Mouse (Mus musculus) liver (tissue): ENCODE measurements around the gene Tbc1d14.

Experiments
- DNase-seq: peaks from one replicate; pipeline ENCODE4 v3.0.0-alpha.2; 2020; ENCODE audit warnings: mixed read lengths

The Tbc1d14 gene

GRCm38 (mm10) chr5:36552391-36552790, 40.7 kb downstream of the Tbc1d14 start:
- no peak for DNase-seq

- DNase-seq: no peak
These were observed 43.8 kb downstream of the Tbc1d14 start for GRCm38 (mm10) chr5:36549243-36549642.

GRCm38 (mm10) chr5:36544765-36545164, 48.3 kb downstream of the Tbc1d14 start:
- DNase-seq: no peak

- DNase-seq: no peak
These were observed 52.1 kb downstream of the Tbc1d14 start for GRCm38 (mm10) chr5:36540928-36541327.

GRCm38 (mm10) chr5:36538576-36539187, 54.4 kb downstream of the Tbc1d14 start:
- DNase-seq: peak; percentile 73

GRCm38 (mm10) chr5:36536424-36536823, 56.7 kb downstream of the Tbc1d14 start:
- DNase-seq: no peak

- no peak for DNase-seq
These were observed 57.5 kb downstream of the Tbc1d14 start for GRCm38 (mm10) chr5:36535438-36536176.

GRCm38 (mm10) chr5:36534455-36535030, 58.5 kb downstream of the Tbc1d14 start:
- DNase-seq: no peak

- peak; percentile 92 for DNase-seq
These were observed 62.8 kb downstream of the Tbc1d14 start for GRCm38 (mm10) chr5:36530129-36530751.

- DNase-seq: no peak
These were observed 63.4 kb downstream of the Tbc1d14 start for GRCm38 (mm10) chr5:36529698-36530097.

GRCm38 (mm10) chr5:36526921-36527320, 66.2 kb downstream of the Tbc1d14 start:
- no peak for DNase-seq

GRCm38 (mm10) chr5:36526274-36526673, 66.8 kb downstream of the Tbc1d14 start:
- DNase-seq: no peak

GRCm38 (mm10) chr5:36525216-36525615, 67.9 kb downstream of the Tbc1d14 start:
- no peak for DNase-seq

GRCm38 (mm10) chr5:36523219-36523703, 69.8 kb downstream of the Tbc1d14 start:
- no peak for DNase-seq

- DNase-seq: no peak
These were observed 70.3 kb downstream of the Tbc1d14 start for GRCm38 (mm10) chr5:36522782-36523181.

GRCm38 (mm10) chr5:36519751-36520150, 73.3 kb downstream of the Tbc1d14 start:
- no peak for DNase-seq

GRCm38 (mm10) chr5:36517596-36517995, 75.5 kb downstream of the Tbc1d14 start:
- DNase-seq: no peak

- no peak for DNase-seq
These were observed 77.5 kb downstream of the Tbc1d14 start for GRCm38 (mm10) chr5:36515558-36515957.

GRCm38 (mm10) chr5:36515126-36515525, 78.0 kb downstream of the Tbc1d14 start:
- DNase-seq: no peak

GRCm38 (mm10) chr5:36510956-36511355, 82.1 kb downstream of the Tbc1d14 start:
- no peak for DNase-seq

- no peak for DNase-seq
These were observed 84.7 kb downstream of the Tbc1d14 start for GRCm38 (mm10) chr5:36508351-36508750.

- no peak for DNase-seq
These were observed 87.4 kb downstream of the Tbc1d14 start for GRCm38 (mm10) chr5:36505643-36506042.

- no peak for DNase-seq
These were observed 87.8 kb downstream of the Tbc1d14 start for GRCm38 (mm10) chr5:36505235-36505634.

GRCm38 (mm10) chr5:36494709-36495108, 98.4 kb downstream of the Tbc1d14 start:
- DNase-seq: no peak
